ENCODE assay signal across 15 mouse cellular contexts in genomic region chr13:21852215-21852945, GRCm38 (mm10). TPM values are rescaled to one million over a fixed set of nuclear protein-coding genes. Genes with fewer than 3 reads are reported as not detected.
DNase-seq lines count a peak whose midpoint lies in the region; ATAC-seq lines count a peak whose summit lies in the region.
"Had no signal": no experiment of that assay in that cellular context is flagged by ENCODE, and none has a peak within 500 bp of the region (broad histone marks: within the 10 kb centered on the region; RNA-seq: fewer than 3 reads in every experiment).

No protein-coding gene starts in this region.

- no peaks in the 10 kb centered on the region for H3K36me3 ChIP-seq in liver, embryonic 13.5 days
- H3K36me3 ChIP-seq in liver, embryonic 12.5 days = no peaks in the 10 kb centered on the region
- H3K36me3 ChIP-seq in heart, embryonic 11.5 days (ENCODE audit: control insufficient read depth, insufficient read depth, low read length) = no peaks in the 10 kb centered on the region
- H3K36me3 ChIP-seq in macrophage (ENCODE audit: inconsistent target) = no peaks in the 10 kb centered on the region
- no peaks in the 10 kb centered on the region for H3K36me3 ChIP-seq in hindbrain, embryonic 11.5 days (ENCODE audit: control insufficient read depth, insufficient read depth, low read length)
- H3K36me3 ChIP-seq in midbrain, embryonic 10.5 days = no peaks in the 10 kb centered on the region
- H3K36me3 ChIP-seq: limb, embryonic 13.5 days; midbrain, embryonic 15.5 days had no signal

- H3K79me2 ChIP-seq in macrophage (ENCODE audit: inconsistent target) = no peaks in the 10 kb centered on the region

- 0 out of 2 replicates have a peak overlapping the region, but pooled peaks have one; percentile 8 for H3K4me2 ChIP-seq in liver, embryonic 13.5 days
- H3K4me2 ChIP-seq in liver, embryonic 12.5 days = no peak overlapping the region
- H3K4me2 ChIP-seq in heart, embryonic 11.5 days = 0 out of 2 replicates have a peak overlapping the region, but pooled peaks have one; percentile 9
- no peak overlapping the region for H3K4me2 ChIP-seq in hindbrain, embryonic 11.5 days (replicated peaks; ENCODE audit: low read depth, low read length)
- H3K4me2 ChIP-seq: forebrain, embryonic 13.5 days; limb, embryonic 13.5 days; midbrain, embryonic 15.5 days had no signal

- no peaks in the 10 kb centered on the region for H3K27me3 ChIP-seq in liver, embryonic 13.5 days
- no peaks in the 10 kb centered on the region for H3K27me3 ChIP-seq in liver, embryonic 12.5 days (replicated peaks)
- H3K27me3 ChIP-seq in heart, embryonic 11.5 days (ENCODE audit: control insufficient read depth, insufficient read depth, low read length) = no peaks in the 10 kb centered on the region
- no peaks in the 10 kb centered on the region for H3K27me3 ChIP-seq in hindbrain, embryonic 11.5 days (ENCODE audit: control insufficient read depth, insufficient read depth, low read length)
- H3K27me3 ChIP-seq in midbrain, embryonic 10.5 days (ENCODE audit: low read depth, poor library complexity, severe bottlenecking) = no peaks in the 10 kb centered on the region
- H3K27me3 ChIP-seq: forebrain, embryonic 13.5 days; limb, embryonic 13.5 days; midbrain, embryonic 15.5 days had no signal

- H3K9me3 ChIP-seq in liver, embryonic 13.5 days (replicated peaks) = no peaks in the 10 kb centered on the region
- no peaks in the 10 kb centered on the region for H3K9me3 ChIP-seq in liver, embryonic 12.5 days (replicated peaks)
- H3K9me3 ChIP-seq in heart, embryonic 11.5 days (replicated peaks; ENCODE audit: control insufficient read depth, low read length) = no peaks in the 10 kb centered on the region
- H3K9me3 ChIP-seq in hindbrain, embryonic 11.5 days (ENCODE audit: control insufficient read depth, low read length) = no peaks in the 10 kb centered on the region
- no peaks in the 10 kb centered on the region for H3K9me3 ChIP-seq in midbrain, embryonic 10.5 days (replicated peaks)
- H3K9me3 ChIP-seq: forebrain, embryonic 13.5 days; limb, embryonic 13.5 days; midbrain, embryonic 15.5 days had no signal

- peak overlapping the region; percentile 39; the same call in 1 of the 2 replicates for H3K27ac ChIP-seq in liver, embryonic 13.5 days
- H3K27ac ChIP-seq in liver, embryonic 12.5 days = no peak overlapping the region
- H3K27ac ChIP-seq in heart, embryonic 11.5 days (ENCODE audit: low read depth, low read length) = peak overlapping the region; percentile 65
- H3K27ac ChIP-seq in macrophage = peak overlapping the region; percentile 48
- H3K27ac ChIP-seq in hindbrain, embryonic 11.5 days (ENCODE audit: low read depth, low read length) = no peak overlapping the region
- H3K27ac ChIP-seq in midbrain, embryonic 10.5 days (replicated peaks) = no peak overlapping the region
- H3K27ac ChIP-seq: forebrain, embryonic 13.5 days; limb, embryonic 13.5 days; midbrain, embryonic 15.5 days had no signal

- H3K4me1 ChIP-seq in liver, embryonic 13.5 days (replicated peaks) = peaks cover 10% of the 10 kb centered on the region
- H3K4me1 ChIP-seq in liver, embryonic 12.5 days = peaks cover 9% of the 10 kb centered on the region; the same call in 1 of the 2 replicates
- H3K4me1 ChIP-seq in heart, embryonic 11.5 days (ENCODE audit: control insufficient read depth, insufficient read depth, low read length) = peaks cover 8% of the 10 kb centered on the region; the same call in 1 of the 2 replicates
- no peaks in the 10 kb centered on the region for H3K4me1 ChIP-seq in hindbrain, embryonic 11.5 days (replicated peaks; ENCODE audit: control insufficient read depth, insufficient read depth, low read length)
- no peaks in the 10 kb centered on the region; the same call in 1 of the 2 replicates for H3K4me1 ChIP-seq in midbrain, embryonic 10.5 days
- H3K4me1 ChIP-seq: forebrain, embryonic 13.5 days; limb, embryonic 13.5 days; midbrain, embryonic 15.5 days had no signal

- H3K9ac ChIP-seq in liver, embryonic 13.5 days = peak overlapping the region; percentile 39; the same call in 1 of the 2 replicates
- H3K9ac ChIP-seq in liver, embryonic 12.5 days = no peak overlapping the region
- no peak overlapping the region for H3K9ac ChIP-seq in heart, embryonic 11.5 days (ENCODE audit: low read depth, low read length)
- no peak overlapping the region for H3K9ac ChIP-seq in hindbrain, embryonic 11.5 days (ENCODE audit: low read depth, low read length)
- H3K9ac ChIP-seq: forebrain, embryonic 13.5 days; limb, embryonic 13.5 days; midbrain, embryonic 15.5 days had no signal

- H3K4me3 ChIP-seq in liver, embryonic 13.5 days (replicated peaks) = no peak overlapping the region
- H3K4me3 ChIP-seq in liver, embryonic 12.5 days = no peak overlapping the region
- H3K4me3 ChIP-seq in heart, embryonic 11.5 days (ENCODE audit: low read depth, low read length) = no peak overlapping the region
- H3K4me3 ChIP-seq in macrophage (ENCODE audit: inconsistent target) = no peak overlapping the region
- no peak overlapping the region for H3K4me3 ChIP-seq in hindbrain, embryonic 11.5 days (ENCODE audit: low read depth, low read length)
- H3K4me3 ChIP-seq in midbrain, embryonic 10.5 days = no peak overlapping the region
- H3K4me3 ChIP-seq: forebrain, embryonic 13.5 days; limb, embryonic 13.5 days; midbrain, embryonic 15.5 days had no signal

- DNase-seq in liver, embryonic 13.5 days = no peak
- peak; percentile 8 for DNase-seq in brain, adult 2 months (ENCODE audit: low read depth, low spot score)
- DNase-seq in hindbrain, embryonic 11.5 days (ENCODE audit: low spot score) = no peak
- no peak for DNase-seq in layer of hippocampus, postnatal 10 days (ENCODE audit: low spot score in 2 of 2)
- DNase-seq in midbrain, embryonic 10.5 days (ENCODE audit: low spot score) = no peak
- DNase-seq: cerebellum, adult 9-10 months; right cerebral cortex, postnatal 14 days; thymus, postnatal 4 days had no signal

- ATAC-seq in liver, embryonic 13.5 days (ENCODE audit: low read depth) = no peak
- no peak for ATAC-seq in liver, embryonic 12.5 days
- ATAC-seq in heart, embryonic 11.5 days (replicated peaks; ENCODE audit: insufficient number of reproducible peaks, low FRiP score, low TSS enrichment) = no peak
- ATAC-seq in hindbrain, embryonic 11.5 days (ENCODE audit: low FRiP score) = no peak
- ATAC-seq: forebrain, embryonic 13.5 days; inflammation-experienced regulatory T-cells, adult 6 months; midbrain, embryonic 15.5 days had no signal

- 18% methylated on average over 3 of the region's 3 CpGs for WGBS in liver, embryonic 13.5 days (ENCODE audit: insufficient replicate concordance)
- 22% methylated on average over 3 of the region's 3 CpGs for WGBS in liver, embryonic 12.5 days (ENCODE audit: insufficient replicate concordance)
- WGBS in heart, embryonic 11.5 days (ENCODE audit: insufficient replicate concordance) = 45% methylated on average over 3 of the region's 3 CpGs
- WGBS in macrophage (ENCODE audit: missing documents) = 2% methylated on average over 3 of the region's 3 CpGs
- WGBS in hindbrain, embryonic 11.5 days = 74% methylated on average over 3 of the region's 3 CpGs
- 77% methylated on average over 3 of the region's 3 CpGs for WGBS in midbrain, embryonic 10.5 days

RNA-seq across cellular contexts. Expression of gene Hist1h2br, which starts 18.8 kb away (rescaled TPM):
- 22.5 and 35.7 TPM in 2 replicates for polyA plus RNA-seq in liver, embryonic 13.5 days (2015; fragmentation: Nextera tagmentation; extraction: Ambion mirVana)
- polyA plus RNA-seq in liver, embryonic 12.5 days (2016; fragmentation: Nextera tagmentation; extraction: Ambion mirVana) = 25.4 and 26.3 TPM in 2 replicates
- polyA plus RNA-seq in heart, embryonic 11.5 days (2014; fragmentation: Nextera tagmentation; extraction: Ambion mirVana) = 10.3 and 12.3 TPM in 2 replicates
- 10 to 100 TPM in 2 of 26 experiments, 1 to 10 TPM in 12, under 1 TPM in 3, not detected in 9; 0.33 to 11.4 (median 4.1) TPM for total RNA-seq in macrophage (2018; cell fraction: chromatin; rRNA removed)
- total RNA-seq in macrophage (2018; cell fraction: cytosol; rRNA removed) = 10 to 100 TPM in 13 of 26 experiments, 1 to 10 TPM in 13; 2.8 to 33.4 (median 10.1) TPM
- 10 to 100 TPM in 5 of 26 experiments, 1 to 10 TPM in 12, under 1 TPM in 2, not detected in 7; 0.48 to 18.3 (median 4.7) TPM for total RNA-seq in macrophage (2018; cell fraction: nucleus; rRNA removed)
- polyA plus RNA-seq in macrophage (2018) = 1.1 TPM in 1 of 3 replicates, not detected in the others
- polyA plus RNA-seq in hindbrain, embryonic 11.5 days (2014; fragmentation: Nextera tagmentation; extraction: Ambion mirVana) = 18.1 and 18.6 TPM in 2 replicates
- 10 to 100 TPM; 52.5 to 64.9 TPM for total RNA-seq in layer of hippocampus, postnatal 10 days (2021)
- polyA plus RNA-seq in midbrain, embryonic 10.5 days (2016; fragmentation: Nextera tagmentation; extraction: Ambion mirVana) = 15.6 and 19.0 TPM in 2 replicates

RNA-seq across cellular contexts. Expression of gene Hist1h2ap, which starts 19.1 kb away (rescaled TPM):
- polyA plus RNA-seq in liver, embryonic 13.5 days (2015; fragmentation: Nextera tagmentation; extraction: Ambion mirVana) = 4,833 and 5,264 TPM in 2 replicates
- polyA plus RNA-seq in liver, embryonic 12.5 days (2016; fragmentation: Nextera tagmentation; extraction: Ambion mirVana) = 5,867 and 6,049 TPM in 2 replicates
- 2,147 and 2,559 TPM in 2 replicates for polyA plus RNA-seq in heart, embryonic 11.5 days (2014; fragmentation: Nextera tagmentation; extraction: Ambion mirVana)
- 10 to 100 TPM in 14 of 26 experiments, 1 to 10 TPM in 7, not detected in 5; 2.4 to 68.7 (median 15.3) TPM for total RNA-seq in macrophage (2018; cell fraction: chromatin; rRNA removed)
- total RNA-seq in macrophage (2018; cell fraction: cytosol; rRNA removed) = 100 to 1,000 TPM in 8 of 26 experiments, 10 to 100 TPM in 18; 18.9 to 141 (median 72.4) TPM
- 10 to 100 TPM in 16 of 26 experiments, 1 to 10 TPM in 9, not detected in 1; 2.6 to 78.7 (median 16.5) TPM for total RNA-seq in macrophage (2018; cell fraction: nucleus; rRNA removed)
- polyA plus RNA-seq in macrophage (2018) = 13.7 to 51.2 TPM (median 37.0 TPM) in 3 replicates
- polyA plus RNA-seq in hindbrain, embryonic 11.5 days (2014; fragmentation: Nextera tagmentation; extraction: Ambion mirVana) = 4,676 and 4,856 TPM in 2 replicates
- 10 to 100 TPM; 67.2 to 82.7 TPM for total RNA-seq in layer of hippocampus, postnatal 10 days (2021)
- polyA plus RNA-seq in midbrain, embryonic 10.5 days (2016; fragmentation: Nextera tagmentation; extraction: Ambion mirVana) = 5,863 and 6,710 TPM in 2 replicates

RNA-seq across cellular contexts. Expression of gene Hist1h4n, which starts 20.4 kb away (rescaled TPM):
- polyA plus RNA-seq in liver, embryonic 13.5 days (2015; fragmentation: Nextera tagmentation; extraction: Ambion mirVana) = 14.8 and 21.6 TPM in 2 replicates
- 20.8 and 25.3 TPM in 2 replicates for polyA plus RNA-seq in liver, embryonic 12.5 days (2016; fragmentation: Nextera tagmentation; extraction: Ambion mirVana)
- polyA plus RNA-seq in heart, embryonic 11.5 days (2014; fragmentation: Nextera tagmentation; extraction: Ambion mirVana) = 7.1 and 10.5 TPM in 2 replicates
- total RNA-seq in macrophage (2018; cell fraction: chromatin; rRNA removed) = 10 to 100 TPM in 20 of 26 experiments, 1 to 10 TPM in 5, not detected in 1; 4.9 to 95.4 (median 21.2) TPM
- 100 to 1,000 TPM in 4 of 26 experiments, 10 to 100 TPM in 22; 13.0 to 123 (median 35.6) TPM for total RNA-seq in macrophage (2018; cell fraction: cytosol; rRNA removed)
- total RNA-seq in macrophage (2018; cell fraction: nucleus; rRNA removed) = 100 to 1,000 TPM in 5 of 26 experiments, 10 to 100 TPM in 20, 1 to 10 TPM in 1; 5.4 to 181 (median 32.1) TPM
- polyA plus RNA-seq in macrophage (2018) = not detected in 3 replicates
- 13.4 and 14.6 TPM in 2 replicates for polyA plus RNA-seq in hindbrain, embryonic 11.5 days (2014; fragmentation: Nextera tagmentation; extraction: Ambion mirVana)
- total RNA-seq in layer of hippocampus, postnatal 10 days (2021) = 10 to 100 TPM; 22.0 to 32.1 TPM
- polyA plus RNA-seq in midbrain, embryonic 10.5 days (2016; fragmentation: Nextera tagmentation; extraction: Ambion mirVana) = 7.7 and 10.8 TPM in 2 replicates

RNA-seq across cellular contexts. Expression of gene Hist1h4m, which starts 40.8 kb away (rescaled TPM):
- not detected in 2 replicates for polyA plus RNA-seq in liver, embryonic 13.5 days (2015; fragmentation: Nextera tagmentation; extraction: Ambion mirVana)
- polyA plus RNA-seq in liver, embryonic 12.5 days (2016; fragmentation: Nextera tagmentation; extraction: Ambion mirVana) = not detected in 2 replicates
- polyA plus RNA-seq in heart, embryonic 11.5 days (2014; fragmentation: Nextera tagmentation; extraction: Ambion mirVana) = not detected in 2 replicates
- total RNA-seq in macrophage (2018; cell fraction: chromatin; rRNA removed) = 100 to 1,000 TPM in 3 of 26 experiments, 10 to 100 TPM in 23; 13.1 to 169 (median 33.8) TPM
- 100 to 1,000 TPM in 9 of 26 experiments, 10 to 100 TPM in 17; 26.7 to 206 (median 71.6) TPM for total RNA-seq in macrophage (2018; cell fraction: cytosol; rRNA removed)
- 100 to 1,000 TPM in 5 of 26 experiments, 10 to 100 TPM in 20, 1 to 10 TPM in 1; 9.2 to 271 (median 64.3) TPM for total RNA-seq in macrophage (2018; cell fraction: nucleus; rRNA removed)
- polyA plus RNA-seq in macrophage (2018) = 1.4 TPM in 1 of 3 replicates, not detected in the others
- polyA plus RNA-seq in hindbrain, embryonic 11.5 days (2014; fragmentation: Nextera tagmentation; extraction: Ambion mirVana) = not detected in 2 replicates
- 100 to 1,000 TPM; 214 to 219 TPM for total RNA-seq in layer of hippocampus, postnatal 10 days (2021)
- not detected in 2 replicates for polyA plus RNA-seq in midbrain, embryonic 10.5 days (2016; fragmentation: Nextera tagmentation; extraction: Ambion mirVana)
- polyA plus RNA-seq: forebrain, embryonic 13.5 days; limb, embryonic 13.5 days; midbrain, embryonic 15.5 days had no signal

RNA-seq across cellular contexts. Expression of gene Hist1h2ao, which starts 42.1 kb away (rescaled TPM):
- polyA plus RNA-seq in liver, embryonic 13.5 days (2015; fragmentation: Nextera tagmentation; extraction: Ambion mirVana) = 1.4 and 1.6 TPM in 2 replicates
- polyA plus RNA-seq in liver, embryonic 12.5 days (2016; fragmentation: Nextera tagmentation; extraction: Ambion mirVana) = not detected in 2 replicates
- polyA plus RNA-seq in heart, embryonic 11.5 days (2014; fragmentation: Nextera tagmentation; extraction: Ambion mirVana) = not detected in 2 replicates
- 1 to 10 TPM in 7 of 26 experiments, not detected in 19; 3.3 to 6.5 (median 4.3) TPM for total RNA-seq in macrophage (2018; cell fraction: chromatin; rRNA removed)
- 1 to 10 TPM in 1 of 26 experiments, not detected in 25; 1.1 TPM for total RNA-seq in macrophage (2018; cell fraction: cytosol; rRNA removed)
- 1 to 10 TPM in 2 of 26 experiments, not detected in 24; 2.1 to 6.0 TPM for total RNA-seq in macrophage (2018; cell fraction: nucleus; rRNA removed)
- polyA plus RNA-seq in macrophage (2018) = not detected in 3 replicates
- polyA plus RNA-seq in hindbrain, embryonic 11.5 days (2014; fragmentation: Nextera tagmentation; extraction: Ambion mirVana) = 2.1 TPM in 1 of 2 replicates, not detected in the other
- 10 to 100 TPM; 36.4 to 41.0 TPM for total RNA-seq in layer of hippocampus, postnatal 10 days (2021)
- polyA plus RNA-seq in midbrain, embryonic 10.5 days (2016; fragmentation: Nextera tagmentation; extraction: Ambion mirVana) = 1.6 TPM in 1 of 2 replicates, not detected in the other
- polyA plus RNA-seq: forebrain, embryonic 13.5 days; limb, embryonic 13.5 days; midbrain, embryonic 15.5 days had no signal

Comparison
In these comparisons a context has a peak if more than half of its experiments do, and no peak if none do; other contexts are left out.
1. H3K27ac ChIP-seq: peak in liver, embryonic 13.5 days (single experiment), heart, embryonic 11.5 days (single experiment) and macrophage (single experiment); none in liver, embryonic 12.5 days (single experiment), hindbrain, embryonic 11.5 days (single experiment) and midbrain, embryonic 10.5 days (single experiment).
2. H3K4me2 ChIP-seq: peak in liver, embryonic 13.5 days (single experiment) and heart, embryonic 11.5 days (single experiment); none in liver, embryonic 12.5 days (single experiment) and hindbrain, embryonic 11.5 days (single experiment).
3. RNA of gene Hist1h2ap, which starts 19.1 kb away (polyA plus RNA-seq): 5,863 to 6,710 TPM in midbrain, embryonic 10.5 days, 5,867 to 6,049 TPM in liver, embryonic 12.5 days, 4,833 to 5,264 TPM in liver, embryonic 13.5 days, 4,676 to 4,856 TPM in hindbrain, embryonic 11.5 days and 2,147 to 2,559 TPM in heart, embryonic 11.5 days; 13.7 to 51.2 TPM in macrophage; every median in the first group is over 10 times any median in the second.